Mouse (Mus musculus): ENCODE measurements at regions not wholly inside any gene's neighbourhood (a gene's known extent, or its start where the extent isn't known, plus 50 kb on each side); places are given as distances from the start of the nearest gene placed in this dataset.

- TF ChIP-seq CTCF (IDR thresholded peaks at IDR 0.05; ENCODE audit: low read depth, low read length) (no peak), POLR2A (IDR thresholded peaks at IDR 0.05; ENCODE audit: extremely low read depth, insufficient read depth, low read length) (no peak)
These were observed 212.1 kb downstream of the Cdh26 start for GRCm38 (mm10) chr2:178642137-178643052.

Measured in liver, adult 2 months (tissue).